Mouse (Mus musculus): ENCODE measurements around the gene Spns3. TPM values are rescaled to one million over a fixed set of nuclear protein-coding genes. Genes with fewer than 3 reads are reported as not detected.

Gene Spns3
- polyA plus RNA-seq, 1 experiment from 2014 or later, result 0.25 TPM

- H3K4me2 ChIP-seq (ENCODE audit: low read depth, low read length), result no peak overlapping the region
- H3K9me3 ChIP-seq (ENCODE audit: control insufficient read depth, low read length), result no peaks in the 10 kb centered on the region
- no peaks in the 10 kb centered on the region for H3K36me3 ChIP-seq (ENCODE audit: control insufficient read depth, insufficient read depth, low read length)
- no peaks in the 10 kb centered on the region for H3K27me3 ChIP-seq (ENCODE audit: control insufficient read depth, insufficient read depth, low read depth, low read length)
- H3K4me3 ChIP-seq (ENCODE audit: low read length), result no peak overlapping the region
- 75% methylated on average over 3 of the region's 3 CpGs for whole genome bisulfite sequencing
- no peak overlapping the region for H3K9ac ChIP-seq (ENCODE audit: low read length)
- no peak for ATAC-seq (ENCODE audit: low read depth)
- peaks cover 57% of the 10 kb centered on the region for H3K4me1 ChIP-seq (replicated peaks; ENCODE audit: control insufficient read depth, insufficient read depth, low read length)
- no peak overlapping the region for H3K27ac ChIP-seq (ENCODE audit: low read length)
Measured at GRCm38 (mm10) chr11:72474926-72475325, 75.4 kb downstream of the Spns3 start.

DNA sequence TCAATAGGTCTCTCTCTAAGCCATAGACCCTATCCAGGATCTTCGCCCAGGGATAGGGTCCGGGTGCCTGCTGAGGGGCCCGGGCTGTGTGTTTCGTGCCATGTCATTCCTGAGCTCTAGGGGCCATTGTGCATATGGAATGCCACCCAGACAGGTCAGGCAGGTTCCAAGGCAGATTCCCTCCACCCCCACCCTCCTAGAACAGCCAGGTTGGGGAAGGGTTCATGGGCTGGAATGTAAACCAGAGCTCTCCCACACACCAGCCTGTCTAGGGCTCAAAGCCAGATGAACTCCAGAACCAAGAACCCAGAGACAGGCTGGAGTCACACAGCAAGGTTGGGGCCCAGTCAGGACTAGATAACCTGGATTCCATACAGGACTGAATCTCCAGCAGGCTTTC is 76.8 kb downstream of the Spns3 start:
- H3K27ac ChIP-seq (ENCODE audit: low read length), result peak overlapping the region; percentile 95
- H3K4me1 ChIP-seq (replicated peaks; ENCODE audit: control insufficient read depth, insufficient read depth, low read length), result peaks cover 71% of the 10 kb centered on the region
- ATAC-seq (ENCODE audit: low read depth), result peak; percentile 67
- H3K4me2 ChIP-seq (ENCODE audit: low read depth, low read length), result no peak overlapping the region
- no peaks in the 10 kb centered on the region for H3K36me3 ChIP-seq (ENCODE audit: control insufficient read depth, insufficient read depth, low read length)
- H3K4me3 ChIP-seq (ENCODE audit: low read length), result no peak overlapping the region
- H3K9me3 ChIP-seq (ENCODE audit: control insufficient read depth, low read length), result no peaks in the 10 kb centered on the region
- 59% methylated on average over 4 of the region's 4 CpGs for WGBS
- no peak overlapping the region for H3K9ac ChIP-seq (ENCODE audit: low read length)
- no peaks in the 10 kb centered on the region for H3K27me3 ChIP-seq (ENCODE audit: control insufficient read depth, insufficient read depth, low read depth, low read length)

DNA sequence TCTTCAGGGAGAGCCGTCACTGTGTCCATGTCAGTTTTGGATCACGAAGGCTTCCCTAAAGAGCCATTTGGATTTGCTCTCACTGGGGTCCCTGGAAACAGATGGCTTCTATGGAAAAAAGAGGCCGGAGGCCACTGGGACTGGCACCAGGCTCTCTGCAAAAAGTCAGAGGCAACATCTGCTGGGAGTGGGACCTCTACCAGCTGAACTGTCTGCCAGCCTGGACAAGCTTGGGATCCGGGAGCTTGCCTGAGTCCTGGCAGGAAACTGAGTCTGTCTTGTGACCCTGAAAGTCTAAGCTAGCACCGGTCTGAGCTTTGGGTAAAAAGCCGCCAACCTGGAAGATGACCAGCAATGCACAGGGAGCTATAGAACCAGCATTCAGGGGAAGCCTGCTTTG is 78.9 kb downstream of the Spns3 start:
- no peaks in the 10 kb centered on the region for H3K27me3 ChIP-seq (ENCODE audit: control insufficient read depth, insufficient read depth, low read depth, low read length)
- WGBS, result 59% methylated on average over 6 of the region's 6 CpGs
- H3K9ac ChIP-seq (ENCODE audit: low read length), result no peak overlapping the region
- H3K4me1 ChIP-seq (replicated peaks; ENCODE audit: control insufficient read depth, insufficient read depth, low read length), result peaks cover 77% of the 10 kb centered on the region
- H3K9me3 ChIP-seq (ENCODE audit: control insufficient read depth, low read length), result no peaks in the 10 kb centered on the region
- H3K36me3 ChIP-seq (ENCODE audit: control insufficient read depth, insufficient read depth, low read length), result no peaks in the 10 kb centered on the region
- ATAC-seq (ENCODE audit: low read depth), result no peak
- H3K27ac ChIP-seq (ENCODE audit: low read length), result peak overlapping the region; percentile 95
- H3K4me3 ChIP-seq (ENCODE audit: low read length), result no peak overlapping the region
- no peak overlapping the region for H3K4me2 ChIP-seq (ENCODE audit: low read depth, low read length)

- Histone ChIP-seq H3K4me2 (ENCODE audit: low read depth, low read length) (no peak overlapping the region), H3K27me3 (ENCODE audit: control insufficient read depth, insufficient read depth, low read depth, low read length) (no peaks in the 10 kb centered on the region), H3K4me3 (ENCODE audit: low read length) (no peak overlapping the region), H3K36me3 (ENCODE audit: control insufficient read depth, insufficient read depth, low read length) (no peaks in the 10 kb centered on the region), H3K9me3 (ENCODE audit: control insufficient read depth, low read length) (no peaks in the 10 kb centered on the region), H3K4me1 (replicated peaks; ENCODE audit: control insufficient read depth, insufficient read depth, low read length) (peaks cover 88% of the 10 kb centered on the region), H3K27ac (ENCODE audit: low read length) (peak overlapping the region; percentile 80), H3K9ac (ENCODE audit: low read length) (no peak overlapping the region)
- no peak for ATAC-seq (ENCODE audit: low read depth)
- WGBS, result 40% methylated on average over 4 of the region's 4 CpGs
Measured at GRCm38 (mm10) chr11:72470004-72470403, 80.3 kb downstream of the Spns3 start.

- Histone ChIP-seq H3K36me3 (ENCODE audit: control insufficient read depth, insufficient read depth, low read length) (no peaks in the 10 kb centered on the region), H3K4me1 (replicated peaks; ENCODE audit: control insufficient read depth, insufficient read depth, low read length) (peaks cover 87% of the 10 kb centered on the region), H3K4me3 (ENCODE audit: low read length) (no peak overlapping the region), H3K27ac (ENCODE audit: low read length) (peak overlapping the region; percentile 80), H3K9me3 (ENCODE audit: control insufficient read depth, low read length) (no peaks in the 10 kb centered on the region), H3K9ac (ENCODE audit: low read length) (peak overlapping the region; percentile 36; the same call in 1 of the 2 replicates), H3K27me3 (ENCODE audit: control insufficient read depth, insufficient read depth, low read depth, low read length) (no peaks in the 10 kb centered on the region), H3K4me2 (ENCODE audit: low read depth, low read length) (no peak overlapping the region)
- ATAC-seq (ENCODE audit: low read depth), result peak; percentile 72
- 10% methylated on average over 5 of the region's 5 CpGs for WGBS
Measured at GRCm38 (mm10) chr11:72469217-72469616, 81.1 kb downstream of the Spns3 start.

DNA sequence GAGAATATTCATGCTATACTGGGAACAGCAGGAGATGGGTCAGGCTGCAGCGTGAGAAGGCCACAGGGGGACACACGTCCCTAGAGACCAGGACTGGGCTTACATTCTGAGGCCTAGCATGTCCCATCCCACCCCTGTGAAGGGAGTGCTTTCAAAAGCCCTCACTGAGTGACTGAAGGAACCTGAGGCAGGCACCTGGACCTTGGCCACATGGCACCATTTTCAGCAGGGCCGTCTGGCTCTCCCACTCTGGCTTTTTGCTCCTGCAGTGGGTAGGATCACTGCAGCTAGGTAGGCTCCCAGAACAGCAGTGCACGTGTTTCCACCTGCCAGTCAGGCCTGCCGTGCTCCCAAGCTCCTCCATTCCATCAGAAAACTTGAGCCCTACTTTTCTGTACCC is 81.8 kb downstream of the Spns3 start:
- H3K4me1 ChIP-seq (replicated peaks; ENCODE audit: control insufficient read depth, insufficient read depth, low read length), result peaks cover 83% of the 10 kb centered on the region
- no peak for ATAC-seq (ENCODE audit: low read depth)

DNA sequence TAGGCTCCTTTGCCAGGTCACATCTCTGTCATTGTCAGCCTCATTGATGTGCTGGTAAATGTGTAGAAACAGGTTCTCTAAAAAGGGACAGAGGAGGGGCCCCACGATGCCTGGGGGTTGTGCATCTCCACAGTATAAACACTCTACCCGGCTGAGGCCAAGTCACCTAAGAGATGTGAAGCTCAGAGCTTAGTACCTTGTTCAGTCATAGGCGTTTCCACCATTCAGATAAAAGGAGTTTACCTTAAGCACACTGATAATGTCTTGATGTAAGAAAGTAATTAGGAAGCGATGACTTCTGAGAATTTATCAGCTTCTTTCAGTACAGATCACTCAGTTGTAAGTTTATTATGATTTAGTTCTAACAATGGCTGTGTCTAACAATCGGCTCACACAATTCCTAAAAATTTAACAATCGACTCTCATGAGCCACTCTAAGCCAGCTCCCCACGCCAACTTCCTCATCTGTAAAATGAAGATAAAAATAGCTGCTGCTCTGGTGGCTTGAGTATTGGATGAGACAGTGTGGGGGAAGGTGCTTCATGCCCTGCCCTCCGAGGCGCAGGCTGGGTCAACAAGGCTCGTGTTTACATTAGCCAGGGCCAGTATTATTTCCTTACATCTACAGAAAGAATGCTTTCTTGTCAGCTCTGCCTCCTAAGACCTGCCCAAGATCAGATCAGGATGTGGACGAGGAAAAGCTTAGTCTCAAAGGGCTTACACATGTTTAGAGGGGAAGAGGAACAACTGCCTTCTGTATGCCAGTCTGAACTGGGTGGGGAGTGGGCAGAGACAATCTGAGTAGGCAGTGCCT is 83.4 kb downstream of the Spns3 start:
- H3K9ac ChIP-seq (ENCODE audit: low read length), result 0 out of 2 replicates have a peak overlapping the region, but pooled peaks have one; percentile 25

More for the DNA sequence above, 81.8 kb downstream of the Spns3 start:
- Histone ChIP-seq H3K27ac (ENCODE audit: low read length) (peak overlapping the region; percentile 80), H3K9me3 (ENCODE audit: control insufficient read depth, low read length) (no peaks in the 10 kb centered on the region), H3K9ac (ENCODE audit: low read length) (no peak overlapping the region), H3K36me3 (ENCODE audit: control insufficient read depth, insufficient read depth, low read length) (no peaks in the 10 kb centered on the region), H3K4me2 (ENCODE audit: low read depth, low read length) (no peak overlapping the region), H3K4me3 (ENCODE audit: low read length) (no peak overlapping the region), H3K27me3 (ENCODE audit: control insufficient read depth, insufficient read depth, low read depth, low read length) (no peaks in the 10 kb centered on the region)
- WGBS, result 66% methylated on average over 5 of the region's 5 CpGs

GRCm38 (mm10) chr11:72465978-72466693 is 84.2 kb downstream of the Spns3 start:
- H3K4me3 ChIP-seq (ENCODE audit: low read length), result no peak overlapping the region
- H3K36me3 ChIP-seq (ENCODE audit: control insufficient read depth, insufficient read depth, low read length), result no peaks in the 10 kb centered on the region
- H3K9me3 ChIP-seq (ENCODE audit: control insufficient read depth, low read length), result no peaks in the 10 kb centered on the region
- 33% methylated on average over 11 of the region's 11 CpGs for WGBS
- H3K4me2 ChIP-seq (ENCODE audit: low read depth, low read length), result peak overlapping the region; percentile 20
- H3K9ac ChIP-seq (ENCODE audit: low read length), result 0 out of 2 replicates have a peak overlapping the region, but pooled peaks have one; percentile 25
- H3K27me3 ChIP-seq (ENCODE audit: control insufficient read depth, insufficient read depth, low read depth, low read length), result no peaks in the 10 kb centered on the region
- peak; percentile 37; the same call in 1 of the 2 replicates for ATAC-seq (ENCODE audit: low read depth)
- peak overlapping the region; percentile 88 for H3K27ac ChIP-seq (ENCODE audit: low read length)
- H3K4me1 ChIP-seq (replicated peaks; ENCODE audit: control insufficient read depth, insufficient read depth, low read length), result peaks cover 70% of the 10 kb centered on the region

More for the DNA sequence above, 83.4 kb downstream of the Spns3 start:
- peaks cover 70% of the 10 kb centered on the region for H3K4me1 ChIP-seq (replicated peaks; ENCODE audit: control insufficient read depth, insufficient read depth, low read length)
- no peaks in the 10 kb centered on the region for H3K9me3 ChIP-seq (ENCODE audit: control insufficient read depth, low read length)
- no peaks in the 10 kb centered on the region for H3K27me3 ChIP-seq (ENCODE audit: control insufficient read depth, insufficient read depth, low read depth, low read length)
- H3K36me3 ChIP-seq (ENCODE audit: control insufficient read depth, insufficient read depth, low read length), result no peaks in the 10 kb centered on the region
- ATAC-seq (ENCODE audit: low read depth), result peak; percentile 74
- peak overlapping the region; percentile 88 for H3K27ac ChIP-seq (ENCODE audit: low read length)
- no peak overlapping the region for H3K4me3 ChIP-seq (ENCODE audit: low read length)
- peak overlapping the region; percentile 20 for H3K4me2 ChIP-seq (ENCODE audit: low read depth, low read length)
- WGBS, result 5% methylated on average over 11 of the region's 11 CpGs

GRCm38 (mm10) chr11:72464821-72465220 is 85.5 kb downstream of the Spns3 start:
- Histone ChIP-seq H3K36me3 (ENCODE audit: control insufficient read depth, insufficient read depth, low read length) (no peaks in the 10 kb centered on the region), H3K4me2 (ENCODE audit: low read depth, low read length) (no peak overlapping the region), H3K4me1 (replicated peaks; ENCODE audit: control insufficient read depth, insufficient read depth, low read length) (peaks cover 57% of the 10 kb centered on the region), H3K9me3 (ENCODE audit: control insufficient read depth, low read length) (no peaks in the 10 kb centered on the region), H3K9ac (ENCODE audit: low read length) (no peak overlapping the region), H3K27me3 (ENCODE audit: control insufficient read depth, insufficient read depth, low read depth, low read length) (no peaks in the 10 kb centered on the region), H3K4me3 (ENCODE audit: low read length) (no peak overlapping the region), H3K27ac (ENCODE audit: low read length) (no peak overlapping the region)
- no peak for ATAC-seq (ENCODE audit: low read depth)
- WGBS, result 68% methylated on average over 3 of the region's 3 CpGs

All from lung, embryonic 16.5 days (tissue).